Mouse (Mus musculus) lung, postnatal 14 days (tissue): ENCODE results near the gene Mtfp1.
"Not testable (repeated sequence)": the region's sequence is repeated elsewhere in the genome, so short reads cannot be mapped to it uniquely, and the experiment has no call there.

Experiments
- DNase-seq: peaks from one replicate; pipeline ENCODE4 v3.0.0; 2021

Mtfp1 gene

GRCm38 (mm10) chr11:4095171-4096053 lies at the start of gene Mtfp1:
Gene Mtfp1 (minus strand): TSS chr11:4095445.
- DNase-seq, result peak; percentile 54

GRCm38 (mm10) chr11:4143281-4144062 lies 48.2 kb upstream of the Mtfp1 start:
- no peak for DNase-seq

GRCm38 (mm10) chr11:4142352-4142751 lies 47.1 kb upstream of the Mtfp1 start:
- no peak for DNase-seq

GRCm38 (mm10) chr11:4141505-4141904 lies 46.3 kb upstream of the Mtfp1 start:
- DNase-seq, result no peak

GRCm38 (mm10) chr11:4138964-4139363 lies 43.7 kb upstream of the Mtfp1 start:
- no peak for DNase-seq

- peak; percentile 95 for DNase-seq
Observed at GRCm38 (mm10) chr11:4134986-4135935, 40.0 kb upstream of the Mtfp1 start, which contains the start of gene Rnf215. Gene Rnf215 (plus strand): TSS chr11:4135202.

- DNase-seq, result no peak
Observed at GRCm38 (mm10) chr11:4134400-4134799, 39.2 kb upstream of the Mtfp1 start.

- DNase-seq, result no peak
Observed at GRCm38 (mm10) chr11:4133450-4133849, 38.2 kb upstream of the Mtfp1 start.

GRCm38 (mm10) chr11:4128461-4128860 lies 33.2 kb upstream of the Mtfp1 start:
- not testable (repeated sequence) for DNase-seq

GRCm38 (mm10) chr11:4127059-4127458 lies 31.8 kb upstream of the Mtfp1 start:
- DNase-seq, result no peak

GRCm38 (mm10) chr11:4123922-4124321 lies 28.7 kb upstream of the Mtfp1 start:
- peak; percentile 66 for DNase-seq

GRCm38 (mm10) chr11:4122742-4123579 lies 27.7 kb upstream of the Mtfp1 start, which contains the start of gene Sec14l2:
Gene Sec14l2 (minus strand): TSS chr11:4123415.
- no peak for DNase-seq

GRCm38 (mm10) chr11:4122226-4122625 lies 27.0 kb upstream of the Mtfp1 start:
- DNase-seq, result no peak

GRCm38 (mm10) chr11:4121691-4122090 lies 26.4 kb upstream of the Mtfp1 start:
- DNase-seq, result no peak

- DNase-seq, result no peak
Observed at GRCm38 (mm10) chr11:4119635-4120034, 24.4 kb upstream of the Mtfp1 start.

GRCm38 (mm10) chr11:4118081-4118921 lies 23.1 kb upstream of the Mtfp1 start:
- DNase-seq, result peak; percentile 84

- DNase-seq, result no peak
Observed at GRCm38 (mm10) chr11:4117372-4118071, 22.3 kb upstream of the Mtfp1 start.

GRCm38 (mm10) chr11:4116458-4117141 lies 21.4 kb upstream of the Mtfp1 start:
- peak; percentile 7 for DNase-seq

GRCm38 (mm10) chr11:4115407-4115806 lies 20.2 kb upstream of the Mtfp1 start:
- no peak for DNase-seq
